Mouse (Mus musculus): ENCODE results near the gene 4930524J08Rik. TPM values are rescaled to one million over a fixed set of nuclear protein-coding genes. Genes with fewer than 3 reads are reported as not detected.
A peak's percentile ranks its signal among the peaks of the same experiment; 100 is the strongest.

Gene 4930524J08Rik
- 1 to 10 TPM; 1.2 to 1.6 TPM for total RNA-seq (2021)
- long read RNA-seq: 0 reads

DNA sequence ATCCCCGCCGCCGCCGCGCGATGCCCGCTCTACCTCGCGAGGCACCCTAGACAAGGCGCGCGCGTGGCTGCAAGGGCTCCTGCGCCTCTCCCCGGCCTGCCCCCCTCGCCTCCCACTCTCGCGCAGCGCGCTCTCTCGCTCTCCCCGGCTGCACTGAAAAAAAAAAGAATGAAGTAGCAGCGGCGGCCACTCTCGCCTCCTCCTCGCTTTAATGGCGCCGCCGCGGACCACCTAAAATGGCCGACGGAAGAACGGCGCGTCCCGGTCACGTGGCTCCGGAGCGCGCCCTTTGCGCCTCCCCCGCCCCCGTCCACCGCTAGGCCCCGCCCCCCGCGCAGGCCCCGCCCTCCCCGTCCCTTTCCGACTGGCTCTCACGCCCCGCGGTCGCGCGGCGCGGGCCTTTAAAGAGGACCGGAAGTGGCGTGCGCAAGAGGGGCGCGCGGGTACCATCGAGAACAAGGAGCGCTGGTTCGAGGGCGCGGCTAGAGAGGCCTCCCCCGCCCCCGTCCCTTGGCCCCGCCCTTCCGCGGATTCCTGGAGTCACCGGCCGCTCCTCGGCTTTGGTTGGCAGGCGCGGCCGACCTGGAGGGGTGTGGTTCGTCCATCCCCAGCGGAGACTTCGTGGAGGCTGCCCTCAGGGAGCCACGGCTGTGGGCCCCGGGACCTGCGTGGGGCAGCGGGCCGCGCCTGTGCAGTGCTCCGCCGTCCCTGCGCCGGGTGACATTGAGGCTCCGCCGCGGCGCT is at the start of gene 4930524J08Rik, which contains the start of gene Hnrnpd:
Gene 4930524J08Rik, plus strand, starts transcription at position 363 of the 744 bp plus-strand sequence.
Gene Hnrnpd, minus strand, starts transcription at position 240 of the 744 bp plus-strand sequence.
- DNase-seq (ENCODE audit: low spot score in 2 of 2): peak; percentile 91 to 94

DNA sequence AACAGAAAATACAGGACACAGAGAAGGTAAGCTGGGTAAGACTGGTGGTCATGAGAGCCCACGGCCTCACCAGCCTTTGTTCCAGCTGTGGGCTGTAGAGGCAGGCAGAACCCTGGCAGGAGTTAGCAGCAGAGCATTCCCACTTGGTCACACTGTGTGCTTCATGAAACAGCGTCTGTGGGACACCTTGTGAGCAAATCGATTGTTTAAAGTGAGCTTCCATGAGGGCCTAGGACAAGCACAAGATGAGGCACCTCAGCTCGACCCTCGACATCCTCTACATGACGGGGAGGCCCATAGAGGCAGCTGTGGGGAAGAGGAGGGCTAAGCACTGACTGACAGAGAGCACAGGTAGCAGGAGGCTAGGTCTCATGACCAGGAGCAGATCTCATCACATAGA is 47.0 kb upstream of the 4930524J08Rik start:
- no peak for DNase-seq (ENCODE audit: low spot score in 2 of 2)

GRCm38 (mm10) chr5:99939440-99939839 is 39.4 kb upstream of the 4930524J08Rik start:
- no peak for DNase-seq (ENCODE audit: low spot score in 2 of 2)

GRCm38 (mm10) chr5:99941273-99941672 is 37.6 kb upstream of the 4930524J08Rik start:
- no peak for DNase-seq (ENCODE audit: low spot score in 2 of 2)

GRCm38 (mm10) chr5:99941776-99942502 is 36.9 kb upstream of the 4930524J08Rik start:
- DNase-seq (ENCODE audit: low spot score in 2 of 2): no peak

DNA sequence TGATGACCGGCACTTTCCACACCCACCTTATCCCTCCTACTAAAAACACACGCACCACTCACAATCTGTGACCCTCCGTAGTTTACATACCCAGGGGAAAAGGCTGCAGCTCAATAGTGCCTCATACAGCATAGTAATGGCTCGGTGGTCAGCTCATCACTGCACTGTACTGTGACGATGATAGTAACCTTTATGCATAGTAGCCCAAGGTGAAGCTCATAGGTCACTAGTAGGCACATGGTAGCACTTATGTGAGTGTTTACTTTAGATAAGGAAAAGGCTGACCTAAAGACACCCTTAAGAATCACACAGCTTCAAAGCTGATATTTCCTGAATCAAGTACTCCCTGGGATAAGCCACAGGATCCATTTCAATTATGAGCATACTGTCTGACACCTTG is 26.3 kb upstream of the 4930524J08Rik start:
- DNase-seq (ENCODE audit: low spot score in 2 of 2): no peak

DNA sequence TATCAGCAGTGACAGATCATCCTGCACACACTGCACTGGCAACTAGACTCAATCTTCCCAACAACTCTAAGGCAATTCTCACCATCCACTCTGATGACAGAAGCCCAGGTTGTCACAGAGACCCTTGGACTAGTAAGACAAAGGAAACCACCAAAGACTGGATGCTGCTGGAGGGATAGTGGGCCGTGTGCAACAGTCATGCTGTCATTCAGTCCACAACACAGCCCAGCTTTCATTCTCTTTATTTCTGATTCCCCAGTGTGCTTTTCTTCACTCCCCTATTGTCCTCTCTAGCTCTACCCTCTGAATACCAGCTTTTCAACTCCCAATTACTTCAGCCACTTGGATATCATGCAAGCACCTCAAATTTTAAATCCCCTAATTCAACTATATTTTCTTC is 25.0 kb upstream of the 4930524J08Rik start:
- no peak for DNase-seq (ENCODE audit: low spot score in 2 of 2)

DNA sequence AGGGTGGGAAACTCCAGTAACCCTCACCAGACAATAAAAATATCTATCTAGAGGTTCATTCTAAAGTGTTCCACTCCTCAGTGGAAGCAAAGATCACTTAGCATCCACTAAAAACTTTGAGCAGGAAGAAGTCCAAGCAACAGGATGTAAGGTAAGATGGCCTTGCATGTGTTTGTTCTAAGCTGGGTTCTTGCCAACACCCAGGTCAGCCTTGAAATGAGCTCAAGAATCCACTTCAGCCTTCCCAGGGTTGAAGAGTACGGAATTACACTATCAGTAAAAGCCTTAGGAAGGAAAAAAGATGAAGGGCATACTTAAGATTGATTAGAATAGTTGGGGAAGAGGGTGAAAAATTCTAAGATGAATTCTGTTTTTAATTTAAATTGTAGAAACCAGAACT is 20.2 kb upstream of the 4930524J08Rik start:
- DNase-seq (ENCODE audit: low spot score in 2 of 2): no peak

DNA sequence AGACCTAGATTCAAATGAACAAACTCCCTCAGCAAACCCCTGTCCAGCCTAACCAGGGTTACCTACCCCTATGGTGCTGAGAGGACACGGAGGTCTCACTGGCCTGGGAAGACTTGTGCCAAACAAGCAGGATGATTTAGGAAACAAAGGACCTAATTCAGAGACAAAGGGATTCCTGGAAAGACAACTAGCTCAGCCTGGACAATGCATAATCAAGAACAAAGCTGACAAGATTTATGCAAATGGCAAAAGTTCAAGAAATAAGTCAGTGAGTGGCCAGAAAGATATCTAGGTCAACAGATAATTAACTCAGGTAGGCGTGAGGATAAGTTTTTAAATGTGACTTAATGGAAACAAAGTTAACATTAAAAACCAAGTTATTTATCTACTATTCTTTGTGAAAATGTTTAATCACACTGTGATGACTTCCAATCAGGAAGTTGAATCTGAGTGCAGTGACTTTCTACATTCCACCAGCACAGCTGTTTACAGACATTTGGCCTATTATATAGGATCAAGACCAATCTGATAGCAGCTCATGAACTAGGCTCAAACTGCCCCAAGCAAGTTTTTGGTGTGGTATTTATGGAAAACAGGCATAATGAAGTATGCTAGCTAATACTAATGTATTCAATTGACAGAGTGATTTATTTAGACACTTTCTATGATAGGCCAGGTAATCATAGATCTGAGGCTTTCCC is 19.5 kb upstream of the 4930524J08Rik start:
- no peak for DNase-seq (ENCODE audit: low spot score in 2 of 2)

DNA sequence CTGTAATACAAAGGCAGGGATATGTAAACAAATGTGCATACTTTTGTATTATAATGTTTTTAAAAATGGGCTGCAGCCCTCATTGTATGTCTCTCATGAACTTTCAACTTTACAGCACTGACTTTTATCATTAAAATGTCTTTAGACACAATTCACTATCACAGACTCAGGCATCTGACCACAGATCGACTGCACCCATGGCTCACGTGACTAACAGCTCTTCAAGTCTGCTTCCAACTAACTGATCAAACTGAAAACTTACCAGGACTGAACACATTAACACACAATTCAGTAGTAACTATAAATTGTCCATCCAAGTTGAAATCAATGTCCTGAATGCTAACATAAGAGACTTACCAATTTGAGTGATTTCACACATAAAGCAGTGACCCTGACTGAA is 18.9 kb upstream of the 4930524J08Rik start:
- DNase-seq (ENCODE audit: low spot score in 2 of 2): no peak

GRCm38 (mm10) chr5:99973941-99974340 is 4.9 kb upstream of the 4930524J08Rik start:
- DNase-seq (ENCODE audit: low spot score in 2 of 2): peak in 1 of 2 experiments; percentile 36

DNA sequence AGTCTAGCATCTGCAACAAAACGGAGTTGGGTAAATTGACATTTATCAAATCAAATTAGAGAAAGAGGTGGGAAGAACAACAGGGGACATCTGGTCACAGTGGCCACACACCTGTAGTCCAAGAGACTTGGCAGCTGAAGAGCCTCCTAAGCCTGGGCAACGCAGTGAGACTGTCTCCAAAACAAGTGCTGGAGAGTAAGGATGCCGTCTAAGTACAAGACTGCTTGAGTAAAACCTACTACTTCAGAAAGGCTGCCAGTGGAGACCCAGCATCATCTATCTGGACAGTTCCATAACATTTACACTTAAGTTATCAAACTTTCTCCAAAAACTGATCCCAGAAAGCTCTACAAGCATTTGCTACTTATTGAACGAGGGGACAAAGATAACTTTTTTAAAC is 3.8 kb upstream of the 4930524J08Rik start:
- no peak for DNase-seq (ENCODE audit: low spot score in 2 of 2)

DNA sequence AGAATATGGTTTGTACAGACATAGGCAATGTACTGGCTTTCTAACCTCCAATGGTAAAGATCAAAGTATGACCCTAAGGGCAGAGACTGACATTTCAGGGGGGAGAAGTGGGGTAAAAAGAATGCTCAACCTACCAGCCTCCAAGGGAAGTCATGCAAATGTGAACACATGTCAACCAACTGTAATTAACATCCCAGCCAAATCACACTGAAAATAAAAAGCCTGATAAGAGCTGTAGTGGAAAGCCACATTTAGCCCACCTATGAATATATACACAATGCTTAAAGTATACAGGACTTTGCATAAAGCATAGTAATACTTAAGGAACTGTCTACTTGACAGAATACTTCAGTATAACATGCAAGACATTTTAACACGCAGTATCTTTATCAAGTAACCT is 3.1 kb upstream of the 4930524J08Rik start:
- DNase-seq (ENCODE audit: low spot score in 2 of 2): no peak

GRCm38 (mm10) chr5:99976334-99976955 is 2.4 kb upstream of the 4930524J08Rik start:
- DNase-seq (ENCODE audit: low spot score in 2 of 2): no peak

DNA sequence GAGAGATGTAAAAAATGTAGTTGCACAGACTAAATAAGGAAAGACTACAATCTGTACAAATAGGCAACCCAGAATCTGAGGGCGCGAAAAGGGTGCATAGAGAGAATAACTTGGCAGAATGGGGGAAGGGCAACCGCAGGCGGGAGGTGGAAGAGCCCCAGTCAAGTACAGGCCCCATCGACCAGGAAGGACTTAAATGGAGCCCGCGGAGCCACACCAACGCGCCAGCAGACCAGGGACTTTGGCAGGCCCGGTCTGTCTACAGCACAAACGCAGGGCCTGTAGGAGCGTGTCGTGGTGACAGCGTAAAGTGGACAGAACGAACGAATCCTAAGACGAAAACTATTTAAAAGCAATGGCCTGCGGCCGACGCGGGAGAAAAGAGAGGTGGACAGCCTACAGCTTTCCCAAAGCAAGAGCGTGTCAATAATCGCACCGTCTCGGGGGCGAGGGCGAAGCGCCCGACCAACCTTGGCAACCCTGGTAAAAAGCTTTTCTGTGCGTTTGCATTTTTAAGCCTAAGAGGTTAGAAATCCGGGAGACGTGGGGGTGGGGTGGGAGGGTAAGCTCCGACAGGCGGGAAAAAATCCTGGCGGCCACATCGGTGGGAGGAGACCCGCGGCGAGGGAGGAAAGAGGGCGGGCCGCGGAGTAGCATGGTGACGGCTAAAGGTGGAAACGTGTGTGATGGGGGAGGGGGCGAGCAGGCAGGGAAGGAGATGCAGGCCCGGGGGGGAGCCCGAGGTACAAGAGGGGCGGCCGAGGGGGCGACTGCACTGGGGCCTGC is 1.2 kb upstream of the 4930524J08Rik start:
- peak; percentile 31 to 64 for DNase-seq (ENCODE audit: low spot score in 2 of 2)

DNA sequence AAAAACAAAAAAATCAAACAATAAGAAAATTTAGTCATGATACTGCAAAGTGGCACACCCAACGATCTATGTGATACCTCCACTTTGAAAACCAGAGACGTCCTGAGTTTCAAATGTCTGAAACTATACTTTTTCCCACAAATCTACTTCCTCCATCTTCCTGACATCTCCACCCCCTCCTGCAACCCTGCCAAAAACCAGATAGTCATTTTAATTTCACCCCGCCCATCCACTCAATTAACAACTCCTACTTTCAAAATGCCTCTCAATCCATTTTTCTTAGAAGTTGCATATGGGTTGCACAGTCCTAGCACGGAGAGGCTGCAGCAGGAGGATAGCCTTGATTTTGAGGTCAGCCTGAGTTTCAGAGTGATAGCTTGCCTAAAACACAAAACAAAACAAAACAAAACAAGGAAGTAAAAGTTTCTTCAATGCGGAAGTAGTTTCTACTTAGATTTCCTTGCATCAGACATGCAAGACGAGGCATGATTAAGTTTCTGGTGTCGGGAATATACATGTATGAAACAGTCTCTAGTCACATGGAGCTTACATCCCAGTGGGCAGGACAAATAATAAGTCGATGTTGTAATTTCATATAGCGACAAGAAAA is 4.7 kb downstream of the 4930524J08Rik start:
- DNase-seq (ENCODE audit: low spot score in 2 of 2): no peak

DNA sequence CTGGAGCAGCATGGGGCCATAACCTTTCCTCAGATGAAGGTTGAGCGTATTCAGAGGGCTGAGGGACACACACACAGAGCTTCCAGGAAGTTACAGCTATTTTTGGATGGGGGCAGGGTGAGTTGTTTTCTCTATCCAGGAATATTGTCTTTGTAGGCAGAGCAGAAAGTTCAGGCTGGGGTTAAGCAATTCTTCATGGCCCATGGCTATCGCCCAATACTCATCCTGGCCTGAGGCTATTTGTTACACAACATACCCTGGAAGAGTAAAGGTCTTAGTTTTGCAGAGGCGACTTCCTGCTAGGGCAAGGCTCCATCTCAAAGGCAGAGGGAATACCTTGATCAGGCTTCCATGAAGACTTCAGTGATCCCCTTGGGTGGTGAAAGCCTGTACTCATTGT is 15.3 kb downstream of the 4930524J08Rik start:
- no peak for DNase-seq (ENCODE audit: low spot score in 2 of 2)

DNA sequence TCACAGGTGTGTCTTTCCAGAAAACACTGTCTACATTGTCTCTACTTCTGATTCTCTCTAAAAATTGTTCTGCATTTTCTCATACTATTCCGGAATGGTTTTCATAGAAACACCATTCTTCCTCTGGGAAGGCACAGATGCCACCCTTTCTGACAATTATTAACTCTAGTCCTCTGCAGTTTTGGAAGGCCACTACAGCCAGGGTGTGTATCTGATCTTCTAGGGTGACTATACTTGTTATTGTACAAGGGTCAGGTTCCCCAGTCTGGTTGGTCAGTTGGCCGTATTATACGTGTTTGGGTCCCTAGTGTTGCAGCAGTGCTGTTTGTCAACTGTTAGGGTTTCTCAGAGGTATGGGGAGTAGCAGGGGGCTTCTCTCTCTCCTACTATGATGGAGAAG is 15.8 kb downstream of the 4930524J08Rik start:
- DNase-seq (ENCODE audit: low spot score in 2 of 2): no peak

DNA sequence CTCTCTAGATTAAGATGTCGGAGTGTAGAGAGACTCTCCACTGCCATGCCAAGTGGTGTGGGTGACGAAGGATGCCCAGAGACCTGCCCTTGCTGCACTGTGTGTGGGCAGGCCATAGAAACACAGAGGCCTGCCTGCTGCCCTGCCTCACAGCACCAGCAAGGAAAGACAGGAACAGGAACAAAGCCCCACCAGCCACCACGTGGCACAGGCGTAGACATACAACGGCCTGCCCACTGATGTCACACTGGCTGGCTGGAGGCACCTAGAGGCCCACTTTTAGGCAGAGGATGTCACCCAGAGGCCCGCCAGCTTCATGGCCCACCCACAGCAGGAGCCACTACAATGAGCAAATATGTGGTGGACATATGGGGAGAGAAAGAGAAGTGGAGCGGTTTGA is 21.2 kb downstream of the 4930524J08Rik start:
- no peak for DNase-seq (ENCODE audit: low spot score in 2 of 2)

GRCm38 (mm10) chr5:100000500-100000899 is 21.6 kb downstream of the 4930524J08Rik start:
- DNase-seq (ENCODE audit: low spot score in 2 of 2): no peak
